Mouse (Mus musculus): ENCODE measurements around the gene Hoxd12. TPM values are rescaled to one million over a fixed set of nuclear protein-coding genes. Genes with fewer than 3 reads are reported as not detected.
A peak's percentile ranks its signal among the peaks of the same experiment; 100 is the strongest.

Hoxd12 gene
- polyA plus RNA-seq, 1 experiment = not detected

- TF ChIP-seq CTCF (IDR thresholded peaks at IDR 0.05; ENCODE audit: extremely low read depth, insufficient read length, insufficient replicate concordance, low read depth, low read length) = no peak
- TF ChIP-seq POLR2A (IDR thresholded peaks at IDR 0.05; ENCODE audit: low read depth, low read length) = no peak
- peaks cover 57% of the 10 kb centered on the region for H3K27me3 ChIP-seq (ENCODE audit: control insufficient read depth, insufficient read depth, low read length)
- H3K4me3 ChIP-seq (ENCODE audit: low read depth, low read length) = peak within 1 kb of the TSS; percentile 66
- WGBS = 1% methylated on average over 65 of the region's 65 CpGs
- no peak within 1 kb of the TSS for H3K27ac ChIP-seq (ENCODE audit: insufficient read depth, low read depth, low read length)
- H3K36me3 ChIP-seq (ENCODE audit: control insufficient read depth, insufficient read depth, low read length) = no peaks in the 10 kb centered on the region
- H3K4me1 ChIP-seq (ENCODE audit: control insufficient read depth, insufficient read depth, insufficient read length, low read length) = peaks cover 4% of the 10 kb centered on the region
Measured at GRCm38 (mm10) chr2:74711721-74712621, 37.2 kb downstream of the Hoxd12 start, which contains the start of the genes Hoxd3 and Hoxd4. TSS of gene Hoxd3 (plus strand) at chr2:74711927. TSS of gene Hoxd4 (plus strand) at chr2:74711929.

DNA sequence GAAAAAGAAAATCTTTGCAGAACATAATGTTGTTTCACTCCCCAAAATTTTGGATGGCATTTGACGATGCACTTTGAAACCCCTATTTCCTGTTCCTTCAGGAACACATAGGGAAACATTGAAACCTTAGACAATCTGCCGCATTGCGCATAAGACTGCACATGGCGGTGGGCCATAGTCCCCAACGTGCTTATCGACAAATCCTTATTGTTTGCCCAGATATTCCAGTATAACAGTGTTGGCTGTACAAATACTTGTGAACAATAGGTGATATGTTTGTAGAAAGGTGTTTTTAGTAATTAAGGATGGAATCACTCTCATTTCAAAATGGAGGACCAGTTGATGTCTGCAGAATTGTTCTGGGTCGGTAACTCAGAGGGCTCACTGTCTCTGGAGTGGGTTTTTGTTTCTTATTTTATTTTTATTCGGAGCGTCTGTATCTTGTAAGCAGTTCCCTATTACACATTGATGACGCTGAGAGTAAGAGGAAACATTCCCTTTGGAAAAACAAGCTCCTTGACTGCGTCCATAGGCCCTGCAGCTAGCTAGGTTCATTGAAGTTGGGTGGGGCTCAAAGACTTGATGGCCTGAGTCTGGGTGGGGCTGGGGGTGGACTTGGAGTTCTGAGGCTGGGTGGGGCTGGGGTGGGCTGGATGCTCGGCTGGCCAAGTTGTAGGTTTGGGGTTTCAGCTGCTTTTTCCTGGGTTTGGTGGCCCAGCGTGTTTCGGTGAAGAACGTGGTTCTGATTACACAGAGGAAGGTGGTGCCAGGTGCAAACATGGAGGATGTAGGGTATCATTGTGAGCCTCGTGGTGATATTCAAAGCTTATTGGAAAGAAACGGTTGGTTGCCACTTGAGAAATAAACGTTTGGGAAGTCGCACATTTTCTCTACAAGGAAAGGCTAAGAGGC, 38.7 kb downstream of the Hoxd12 start:
- no peak overlapping the region for H3K27ac ChIP-seq (ENCODE audit: insufficient read depth, low read depth, low read length)
- H3K27me3 ChIP-seq (ENCODE audit: control insufficient read depth, insufficient read depth, low read length) = peaks cover 49% of the 10 kb centered on the region
- H3K4me1 ChIP-seq (ENCODE audit: control insufficient read depth, insufficient read depth, insufficient read length, low read length) = peaks cover 4% of the 10 kb centered on the region
- WGBS = 30% methylated on average over 19 of the region's 19 CpGs
- TF ChIP-seq POLR2A (IDR thresholded peaks at IDR 0.05; ENCODE audit: low read depth, low read length) (no peak), CTCF (IDR thresholded peaks at IDR 0.05; ENCODE audit: extremely low read depth, insufficient read length, insufficient replicate concordance, low read depth, low read length) (no peak)
- H3K36me3 ChIP-seq (ENCODE audit: control insufficient read depth, insufficient read depth, low read length) = no peaks in the 10 kb centered on the region
- no peak overlapping the region for H3K4me3 ChIP-seq (ENCODE audit: low read depth, low read length)

DNA sequence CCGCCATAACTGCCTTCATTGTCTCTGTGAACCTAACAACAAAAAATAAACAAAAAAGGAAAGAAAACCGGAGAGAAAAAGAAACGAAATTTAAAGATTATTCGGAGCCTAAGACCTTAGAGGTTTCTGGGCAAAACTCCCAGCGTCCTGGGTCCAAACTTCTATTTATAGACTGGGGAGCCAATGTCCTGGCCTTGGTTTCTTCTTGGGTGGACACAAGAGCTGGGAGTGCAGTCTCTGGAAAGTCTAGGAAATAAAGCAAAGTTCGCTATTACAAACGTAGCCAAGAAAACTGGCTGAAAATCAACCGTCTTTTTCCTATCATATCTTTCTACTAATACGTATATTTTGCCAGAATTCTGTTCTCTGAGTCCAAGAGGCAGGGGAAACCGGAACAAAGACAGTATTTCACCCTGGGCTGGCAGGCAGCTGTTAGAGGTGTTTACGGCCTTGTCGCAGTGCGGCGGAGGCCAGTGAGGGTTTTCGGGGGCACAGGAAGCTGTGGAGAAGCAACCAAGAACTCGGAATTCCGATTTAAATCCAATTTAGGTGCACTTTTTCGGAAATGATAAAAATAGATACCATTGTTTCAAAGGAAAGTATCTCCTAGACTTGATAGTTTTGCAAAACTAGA, 39.5 kb downstream of the Hoxd12 start:
- no peak overlapping the region for H3K27ac ChIP-seq (ENCODE audit: insufficient read depth, low read depth, low read length)
- H3K36me3 ChIP-seq (ENCODE audit: control insufficient read depth, insufficient read depth, low read length) = no peaks in the 10 kb centered on the region
- TF ChIP-seq CTCF (IDR thresholded peaks at IDR 0.05; ENCODE audit: extremely low read depth, insufficient read length, insufficient replicate concordance, low read depth, low read length) (no peak), POLR2A (IDR thresholded peaks at IDR 0.05; ENCODE audit: low read depth, low read length) (no peak)
- peaks cover 4% of the 10 kb centered on the region for H3K4me1 ChIP-seq (ENCODE audit: control insufficient read depth, insufficient read depth, insufficient read length, low read length)
- H3K27me3 ChIP-seq (ENCODE audit: control insufficient read depth, insufficient read depth, low read length) = peaks cover 45% of the 10 kb centered on the region
- 30% methylated on average over 18 of the region's 18 CpGs for WGBS
- H3K4me3 ChIP-seq (ENCODE audit: low read depth, low read length) = no peak overlapping the region

DNA sequence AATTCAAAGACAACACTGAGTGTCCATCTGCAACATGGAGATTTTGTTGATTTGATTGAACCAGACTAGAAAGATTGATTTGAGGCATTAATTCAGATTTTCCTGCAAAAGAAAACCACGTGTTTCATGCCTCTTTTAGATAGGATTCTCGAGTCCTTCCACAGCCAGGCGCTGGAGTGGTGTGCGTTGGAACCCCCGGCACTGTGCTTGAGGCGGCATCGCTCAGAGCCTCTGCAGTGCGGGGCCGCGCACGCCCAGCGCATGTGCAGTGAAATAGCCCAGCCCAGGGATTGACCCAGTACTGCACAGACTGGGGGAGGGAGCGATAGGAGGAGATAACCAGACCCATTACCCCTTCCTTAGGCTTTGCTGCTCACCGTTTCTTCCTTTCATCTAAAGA, 40.1 kb downstream of the Hoxd12 start:
- H3K27ac ChIP-seq (ENCODE audit: insufficient read depth, low read depth, low read length) = no peak overlapping the region
- H3K4me1 ChIP-seq (ENCODE audit: control insufficient read depth, insufficient read depth, insufficient read length, low read length) = peaks cover 4% of the 10 kb centered on the region
- WGBS = 7% methylated on average over 14 of the region's 14 CpGs
- H3K4me3 ChIP-seq (ENCODE audit: low read depth, low read length) = no peak overlapping the region; the same call in 1 of the 2 replicates
- TF ChIP-seq POLR2A (IDR thresholded peaks at IDR 0.05; ENCODE audit: low read depth, low read length) (no peak), CTCF (IDR thresholded peaks at IDR 0.05; ENCODE audit: extremely low read depth, insufficient read length, insufficient replicate concordance, low read depth, low read length) (no peak)
- H3K27me3 ChIP-seq (ENCODE audit: control insufficient read depth, insufficient read depth, low read length) = peaks cover 42% of the 10 kb centered on the region
- no peaks in the 10 kb centered on the region for H3K36me3 ChIP-seq (ENCODE audit: control insufficient read depth, insufficient read depth, low read length)

DNA sequence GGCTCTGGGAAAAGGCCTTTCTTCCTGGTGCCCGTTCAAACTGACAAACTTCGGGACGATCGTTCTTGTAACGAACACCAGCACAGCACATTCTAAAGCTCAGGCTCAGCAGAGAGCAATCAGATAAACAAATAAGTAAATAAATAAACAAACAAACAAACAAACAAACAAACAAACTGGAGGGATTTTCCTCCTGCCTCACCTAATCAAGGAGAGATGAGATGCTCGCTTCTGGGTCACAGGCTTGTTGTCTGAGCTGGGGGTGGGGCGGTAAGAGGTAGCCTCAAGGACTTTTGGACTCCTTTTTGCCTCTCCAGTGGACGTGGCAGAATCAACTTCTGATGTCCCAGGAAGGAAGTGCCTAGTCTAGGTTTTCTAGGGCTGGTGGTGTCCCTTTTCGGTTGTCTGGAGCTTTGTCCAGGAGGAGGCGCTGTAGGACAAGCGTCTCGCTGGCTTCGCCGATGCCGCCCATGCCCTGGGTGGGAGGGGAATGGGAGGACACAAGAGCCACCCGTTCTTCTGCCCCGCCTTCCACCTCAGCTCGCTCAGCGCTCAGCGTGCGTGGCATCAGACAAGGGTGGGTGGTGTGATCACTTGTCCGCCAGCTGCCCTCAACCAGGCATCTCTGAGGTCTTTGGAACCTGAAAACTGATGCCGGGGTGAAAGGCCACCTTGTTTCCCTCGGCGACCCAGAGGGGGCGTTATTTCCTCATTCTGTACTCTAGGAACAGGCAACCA, 40.9 kb downstream of the Hoxd12 start:
- peak; percentile 85 for TF ChIP-seq CTCF (IDR thresholded peaks at IDR 0.05; ENCODE audit: extremely low read depth, insufficient read length, insufficient replicate concordance, low read depth, low read length)
- TF ChIP-seq POLR2A (IDR thresholded peaks at IDR 0.05; ENCODE audit: low read depth, low read length) = no peak
- no peak overlapping the region for H3K27ac ChIP-seq (ENCODE audit: insufficient read depth, low read depth, low read length)
- H3K36me3 ChIP-seq (ENCODE audit: control insufficient read depth, insufficient read depth, low read length) = no peaks in the 10 kb centered on the region
- peak overlapping the region; percentile 39 for H3K4me3 ChIP-seq (ENCODE audit: low read depth, low read length)
- H3K4me1 ChIP-seq (ENCODE audit: control insufficient read depth, insufficient read depth, insufficient read length, low read length) = peaks cover 5% of the 10 kb centered on the region
- peaks cover 36% of the 10 kb centered on the region for H3K27me3 ChIP-seq (ENCODE audit: control insufficient read depth, insufficient read depth, low read length)
- WGBS = 5% methylated on average over 26 of the region's 26 CpGs

DNA sequence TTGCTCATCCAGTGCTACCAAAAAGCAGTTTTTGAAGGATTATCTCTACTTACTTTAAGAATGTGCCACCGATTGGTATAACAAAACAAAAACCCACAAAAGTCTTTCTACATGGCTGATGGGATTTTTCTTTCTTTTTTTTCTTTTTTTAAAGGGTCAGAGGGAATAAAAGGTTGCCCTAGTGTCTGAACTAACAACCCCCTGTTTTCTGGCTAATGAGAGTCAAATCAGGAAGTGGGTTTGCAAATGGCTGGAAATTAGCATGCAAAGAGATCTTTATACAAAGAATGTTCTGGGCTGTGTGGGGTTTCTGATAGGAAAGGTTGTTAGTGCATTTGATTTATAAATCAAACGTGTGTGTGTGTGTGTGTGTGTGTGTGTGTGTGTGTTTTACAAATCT, 45.6 kb downstream of the Hoxd12 start:
- Histone ChIP-seq H3K36me3 (ENCODE audit: control insufficient read depth, insufficient read depth, low read length) (no peaks in the 10 kb centered on the region), H3K27ac (ENCODE audit: insufficient read depth, low read depth, low read length) (no peak overlapping the region), H3K4me3 (ENCODE audit: low read depth, low read length) (no peak overlapping the region), H3K27me3 (ENCODE audit: control insufficient read depth, insufficient read depth, low read length) (peaks cover 13% of the 10 kb centered on the region), H3K4me1 (ENCODE audit: control insufficient read depth, insufficient read depth, insufficient read length, low read length) (peaks cover 10% of the 10 kb centered on the region)
- TF ChIP-seq POLR2A (IDR thresholded peaks at IDR 0.05; ENCODE audit: low read depth, low read length) (no peak), CTCF (IDR thresholded peaks at IDR 0.05; ENCODE audit: extremely low read depth, insufficient read length, insufficient replicate concordance, low read depth, low read length) (no peak)
- WGBS = 37% methylated on average over 2 of the region's 2 CpGs
